Mouse (Mus musculus): ENCODE measurements around the gene Armc10. TPM values are rescaled to one million over a fixed set of nuclear protein-coding genes. Genes with fewer than 3 reads are reported as not detected.
A peak's percentile ranks its signal among the peaks of the same experiment; 100 is the strongest.
"Not testable (repeated sequence)": the region's sequence is repeated elsewhere in the genome, so short reads cannot be mapped to it uniquely, and the experiment has no call there.

The Armc10 gene
- total and polyA plus RNA-seq, 2 experiments, result 9.3 to 28.3 TPM

GRCm38 (mm10) chr5:21693372-21693870 is 47.8 kb downstream of the Armc10 start:
- Histone ChIP-seq H3K27ac (replicated peaks; ENCODE audit: insufficient read depth, low read depth, low read length) (no peak overlapping the region), H3K36me3 (ENCODE audit: control insufficient read depth, insufficient read depth, low read length) (no peaks in the 10 kb centered on the region), H3K9ac (ENCODE audit: low read depth, low read length) (no peak overlapping the region), H3K4me1 (ENCODE audit: control insufficient read depth, insufficient read depth, low read length) (no peaks in the 10 kb centered on the region), H3K79me2 (ENCODE audit: control insufficient read depth, insufficient read depth, low read length) (no peaks in the 10 kb centered on the region), H3K4me3 (ENCODE audit: insufficient read depth, low read depth, low read length) (no peak overlapping the region), H3K27me3 (ENCODE audit: control insufficient read depth, insufficient read depth, low read length) (no peaks in the 10 kb centered on the region)
- DNase-seq (ENCODE audit: extremely low read depth, low read depth, low spot score), result no peak
- 78% methylated on average over 3 of the region's 3 CpGs for WGBS
- no peak for TF ChIP-seq CTCF (IDR thresholded peaks at IDR 0.05; ENCODE audit: low read depth, low read length)
- TF ChIP-seq POLR2A (IDR thresholded peaks at IDR 0.05; ENCODE audit: extremely low read depth, insufficient read depth, low read length), result no peak

- no peaks in the 10 kb centered on the region for H3K36me3 ChIP-seq (ENCODE audit: control insufficient read depth, insufficient read depth, low read length)
- no peak for DNase-seq (ENCODE audit: extremely low read depth, low read depth, low spot score)
- TF ChIP-seq POLR2A (IDR thresholded peaks at IDR 0.05; ENCODE audit: extremely low read depth, insufficient read depth, low read length) (no peak), CTCF (IDR thresholded peaks at IDR 0.05; ENCODE audit: low read depth, low read length) (no peak)
- H3K4me1 ChIP-seq (ENCODE audit: control insufficient read depth, insufficient read depth, low read length), result no peaks in the 10 kb centered on the region
- H3K79me2 ChIP-seq (ENCODE audit: control insufficient read depth, insufficient read depth, low read length), result no peaks in the 10 kb centered on the region
- H3K27me3 ChIP-seq (ENCODE audit: control insufficient read depth, insufficient read depth, low read length), result no peaks in the 10 kb centered on the region
- no peak overlapping the region for H3K27ac ChIP-seq (replicated peaks; ENCODE audit: insufficient read depth, low read depth, low read length)
- WGBS, result 63% methylated on average over 3 of the region's 3 CpGs
- no peak overlapping the region for H3K9ac ChIP-seq (ENCODE audit: low read depth, low read length)
- H3K4me3 ChIP-seq (ENCODE audit: insufficient read depth, low read depth, low read length), result no peak overlapping the region
Measured at GRCm38 (mm10) chr5:21694854-21695490, 49.4 kb downstream of the Armc10 start.

- not testable (repeated sequence) for H3K36me3 ChIP-seq (ENCODE audit: control insufficient read depth, insufficient read depth, low read length); H3K27me3 ChIP-seq (ENCODE audit: control insufficient read depth, insufficient read depth, low read length); H3K4me3 ChIP-seq (ENCODE audit: insufficient read depth, low read depth, low read length); H3K4me1 ChIP-seq (ENCODE audit: control insufficient read depth, insufficient read depth, low read length); H3K9ac ChIP-seq (ENCODE audit: low read depth, low read length); H3K79me2 ChIP-seq (ENCODE audit: control insufficient read depth, insufficient read depth, low read length); H3K27ac ChIP-seq (replicated peaks; ENCODE audit: insufficient read depth, low read depth, low read length); DNase-seq (ENCODE audit: extremely low read depth, low read depth, low spot score)
- 96% methylated on average over 3 of the region's 3 CpGs for whole genome bisulfite sequencing
Measured at GRCm38 (mm10) chr5:21699555-21699954, 53.9 kb downstream of the Armc10 start.

- no peak for DNase-seq (ENCODE audit: extremely low read depth, low read depth, low spot score)
- Histone ChIP-seq H3K36me3 (ENCODE audit: control insufficient read depth, insufficient read depth, low read length) (no peaks in the 10 kb centered on the region), H3K79me2 (ENCODE audit: control insufficient read depth, insufficient read depth, low read length) (no peaks in the 10 kb centered on the region), H3K27ac (replicated peaks; ENCODE audit: insufficient read depth, low read depth, low read length) (no peak overlapping the region), H3K9ac (ENCODE audit: low read depth, low read length) (no peak overlapping the region), H3K27me3 (ENCODE audit: control insufficient read depth, insufficient read depth, low read length) (no peaks in the 10 kb centered on the region), H3K4me3 (ENCODE audit: insufficient read depth, low read depth, low read length) (no peak overlapping the region), H3K4me1 (ENCODE audit: control insufficient read depth, insufficient read depth, low read length) (peaks cover 5% of the 10 kb centered on the region)
- 28% methylated on average over 10 of the region's 10 CpGs for WGBS
- TF ChIP-seq CTCF (IDR thresholded peaks at IDR 0.05; ENCODE audit: low read depth, low read length), result no peak
Measured at GRCm38 (mm10) chr5:21700272-21700821, 54.7 kb downstream of the Armc10 start.

GRCm38 (mm10) chr5:21700934-21701333 is 55.3 kb downstream of the Armc10 start:
- no peaks in the 10 kb centered on the region for H3K27me3 ChIP-seq (ENCODE audit: control insufficient read depth, insufficient read depth, low read length)
- no peaks in the 10 kb centered on the region for H3K79me2 ChIP-seq (ENCODE audit: control insufficient read depth, insufficient read depth, low read length)
- TF ChIP-seq POLR2A (IDR thresholded peaks at IDR 0.05; ENCODE audit: extremely low read depth, insufficient read depth, low read length), result no peak
- TF ChIP-seq CTCF (IDR thresholded peaks at IDR 0.05; ENCODE audit: low read depth, low read length), result no peak
- H3K9ac ChIP-seq (ENCODE audit: low read depth, low read length), result peak overlapping the region; percentile 63
- no peak for DNase-seq (ENCODE audit: extremely low read depth, low read depth, low spot score)
- WGBS, result under 1% methylated on average over 22 of the region's 22 CpGs
- no peaks in the 10 kb centered on the region for H3K36me3 ChIP-seq (ENCODE audit: control insufficient read depth, insufficient read depth, low read length)
- H3K4me1 ChIP-seq (ENCODE audit: control insufficient read depth, insufficient read depth, low read length), result peaks cover 5% of the 10 kb centered on the region
- no peak overlapping the region for H3K27ac ChIP-seq (replicated peaks; ENCODE audit: insufficient read depth, low read depth, low read length)
- peak overlapping the region; percentile 58 for H3K4me3 ChIP-seq (ENCODE audit: insufficient read depth, low read depth, low read length)

- H3K4me3 ChIP-seq (ENCODE audit: insufficient read depth, low read depth, low read length), result peak within 1 kb of the TSS; percentile 83
- no peaks in the 10 kb centered on the region for H3K79me2 ChIP-seq (ENCODE audit: control insufficient read depth, insufficient read depth, low read length)
- peak within 1 kb of the TSS; percentile 95 for H3K9ac ChIP-seq (ENCODE audit: low read depth, low read length)
- no peaks in the 10 kb centered on the region for H3K36me3 ChIP-seq (ENCODE audit: control insufficient read depth, insufficient read depth, low read length)
- WGBS, result under 1% methylated on average over 57 of the region's 59 CpGs
- TF ChIP-seq CTCF (IDR thresholded peaks at IDR 0.05; ENCODE audit: low read depth, low read length) (no peak), POLR2A (IDR thresholded peaks at IDR 0.05; ENCODE audit: extremely low read depth, insufficient read depth, low read length) (peak; percentile 95)
- no peaks in the 10 kb centered on the region for H3K27me3 ChIP-seq (ENCODE audit: control insufficient read depth, insufficient read depth, low read length)
- H3K27ac ChIP-seq (replicated peaks; ENCODE audit: insufficient read depth, low read depth, low read length), result peak within 1 kb of the TSS; percentile 98
- H3K4me1 ChIP-seq (ENCODE audit: control insufficient read depth, insufficient read depth, low read length), result peaks cover 5% of the 10 kb centered on the region
- DNase-seq (ENCODE audit: extremely low read depth, low read depth, low spot score), result peak; percentile 93
Measured at GRCm38 (mm10) chr5:21701351-21702008, 55.9 kb downstream of the Armc10 start, which contains the start of gene Napepld. TSS of gene Napepld (minus strand) at chr5:21701396.

Data from liver, adult 2 months (tissue).